Mouse (Mus musculus): ENCODE measurements around the gene Gprc5a.

DNA sequence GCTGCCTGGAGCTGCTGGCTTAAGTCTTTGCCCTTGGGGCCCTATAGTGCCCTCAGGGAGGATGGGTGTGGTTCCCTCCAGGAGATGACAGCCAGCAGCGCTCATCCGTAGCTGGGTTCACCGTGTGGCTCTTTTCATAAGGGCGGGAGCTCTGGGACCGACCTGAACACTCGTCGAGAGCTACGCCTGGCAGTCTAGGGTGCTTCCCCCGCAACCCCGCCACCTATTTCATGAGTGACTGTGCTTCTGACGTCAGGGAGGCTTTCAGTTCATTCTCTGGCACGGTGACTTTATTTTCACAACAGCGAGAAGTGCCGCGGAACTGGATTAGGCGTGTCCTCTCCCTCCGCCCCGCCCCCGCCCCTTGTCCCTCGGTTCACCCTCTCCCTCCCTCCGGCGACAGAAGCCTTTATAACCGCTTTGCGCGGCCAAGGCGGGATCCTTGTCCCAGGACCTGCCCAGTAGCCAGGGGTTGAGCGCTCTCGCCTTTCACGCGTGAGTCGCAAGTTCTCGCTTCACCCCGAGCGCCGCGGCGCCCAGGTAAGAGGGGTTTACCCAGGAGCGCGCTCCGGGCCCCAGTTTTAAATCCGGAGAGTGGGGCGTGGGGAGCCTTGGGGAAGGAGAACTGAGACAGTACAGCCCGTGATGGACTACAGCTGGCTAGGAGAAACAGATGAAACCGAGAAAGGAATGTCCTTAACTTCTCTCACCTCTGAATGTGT, at the start of gene Gprc5a:
- TF ChIP-seq POLR2A (IDR thresholded peaks at IDR 0.05; ENCODE audit: insufficient read depth, low read depth, low read length) (no peak), CTCF (IDR thresholded peaks at IDR 0.05; ENCODE audit: insufficient read depth, low read depth, low read length) (no peak)
